Mouse (Mus musculus) heart, embryonic 11.5 days (tissue): ENCODE results near the gene Lmbrd1. TPM values are rescaled to one million over a fixed set of nuclear protein-coding genes. Genes with fewer than 3 reads are reported as not detected.
A peak's percentile ranks its signal among the peaks of the same experiment; 100 is the strongest.

Experiments used
- ATAC-seq: fragments of 200-750 bp; cut with Nextera tagmentation; replicated peaks from 2 replicates; pipeline ENCODE4 v1.8.0; 2017; ENCODE audit warnings: moderate library complexity; ENCODE audit not compliant: insufficient number of reproducible peaks, low FRiP score, low TSS enrichment
- H3K27ac ChIP-seq: fragments of 300-500 bp; sonication (generic); 2 replicates; pipeline ENCODE4 v1.5.1; 2014; ENCODE audit warnings: mild to moderate bottlenecking, low read depth, low read length
- H3K27me3 ChIP-seq: fragments of 300-500 bp; sonication (generic); 2 replicates; pipeline ENCODE4 v1.6.1; 2014; ENCODE audit warnings: mild to moderate bottlenecking, low read length, mixed read lengths; ENCODE audit not compliant: control insufficient read depth, insufficient read depth
- H3K36me3 ChIP-seq: fragments of 300-500 bp; sonication (generic); 2 replicates; pipeline ENCODE4 v1.6.1; 2014; ENCODE audit warnings: mild to moderate bottlenecking, low read length, moderate library complexity, mixed read lengths; ENCODE audit not compliant: control insufficient read depth, insufficient read depth
- H3K4me1 ChIP-seq: fragments of 300-500 bp; sonication (generic); 2 replicates; pipeline ENCODE4 v1.6.1; 2014; ENCODE audit warnings: low read length; ENCODE audit not compliant: control insufficient read depth, insufficient read depth
- H3K4me2 ChIP-seq: fragments of 300-500 bp; sonication (generic); 2 replicates; pipeline ENCODE4 v1.6.1; 2014; ENCODE audit warnings: mild to moderate bottlenecking, moderate library complexity
- H3K4me3 ChIP-seq: fragments of 300-500 bp; sonication (generic); 2 replicates; pipeline ENCODE4 v1.5.1; 2014; ENCODE audit warnings: low read depth, low read length
- H3K9ac ChIP-seq: fragments of 300-500 bp; sonication (generic); 2 replicates; pipeline ENCODE4 v1.6.1; 2014; ENCODE audit warnings: mild to moderate bottlenecking, low read depth, low read length, moderate library complexity
- H3K9me3 ChIP-seq: fragments of 300-500 bp; sonication (generic); replicated peaks from 2 replicates; pipeline ENCODE4 v1.6.1; 2016; ENCODE audit warnings: low read length; ENCODE audit not compliant: control insufficient read depth
- WGBS: fragments of 180-500 bp; shearing (Covaris S2); extraction: QIAGEN DNeasy Blood & Tissue Kit; methylation state at CpG from one replicate; pipeline ENCODE4 v1.1.7; 2014; ENCODE audit not compliant: insufficient replicate concordance; 5-methylcytosine and 5-hydroxymethylcytosine counted together
- polyA plus RNA-seq: library from polyadenylated mRNA; unstranded; fragments of >200 nt; fragmentation: Nextera tagmentation; extraction: Ambion mirVana; gene quantifications from 2 replicates; pipeline ENCODE4 v1.2.1, GENCODE M21; 2014

Gene Lmbrd1
- polyA plus RNA-seq, 1 experiment from 2014 or later: 21.9 TPM

DNA sequence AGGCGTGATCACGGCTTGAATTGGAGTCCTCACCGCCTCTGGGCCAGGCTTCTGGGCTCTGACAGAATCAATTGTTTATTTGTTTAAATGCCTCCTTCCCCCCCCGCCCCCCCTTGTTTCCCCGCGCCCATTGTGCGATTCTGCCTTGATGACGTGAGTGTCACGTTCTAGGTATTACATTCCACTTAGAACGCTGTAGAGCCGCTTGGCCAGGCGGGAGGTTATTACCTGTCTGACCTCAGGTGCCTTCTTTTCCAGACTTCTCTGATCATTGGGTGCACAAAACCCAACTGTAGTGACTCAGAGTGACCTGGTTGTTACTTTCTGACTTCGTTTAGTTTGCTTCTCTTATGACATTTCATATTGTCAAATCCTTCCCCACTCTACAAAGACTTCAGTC lies 641 bp downstream of the Lmbrd1 start:
- peak overlapping the region; percentile 76; the same call in 1 of the 2 replicates for H3K27ac ChIP-seq
- no peaks in the 10 kb centered on the region for H3K27me3 ChIP-seq
- no peaks in the 10 kb centered on the region for H3K9me3 ChIP-seq
- peak overlapping the region; percentile 79 for H3K4me3 ChIP-seq
- peak overlapping the region; percentile 75 for H3K9ac ChIP-seq
- ATAC-seq: no peak
- whole genome bisulfite sequencing: 2% methylated on average over 12 of the region's 13 CpGs
- H3K36me3 ChIP-seq: no peaks in the 10 kb centered on the region
- peaks cover 6% of the 10 kb centered on the region; the same call in 1 of the 2 replicates for H3K4me1 ChIP-seq
- H3K4me2 ChIP-seq: peak overlapping the region; percentile 79

DNA sequence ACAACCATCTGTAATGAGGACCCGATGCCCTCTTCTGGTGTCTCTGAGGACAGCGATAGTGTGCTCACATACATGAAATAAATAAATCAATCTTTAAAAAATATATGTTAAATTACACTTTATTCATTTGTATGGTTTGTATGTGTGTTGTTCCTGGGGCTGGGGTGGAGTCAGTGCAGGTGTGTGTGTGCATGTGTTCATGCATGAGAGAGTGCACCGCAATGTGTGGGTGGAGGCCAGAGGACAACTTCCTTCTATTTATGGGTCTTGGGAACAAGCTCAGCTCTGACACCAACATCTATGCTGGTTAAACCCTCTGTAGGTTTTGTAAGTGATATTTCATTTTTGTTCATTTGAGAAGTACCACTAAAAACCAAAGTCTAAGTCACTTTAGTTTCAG lies 2.6 kb downstream of the Lmbrd1 start:
- 99% methylated on average over 3 of the region's 3 CpGs for WGBS
- no peak overlapping the region for H3K4me2 ChIP-seq
- no peaks in the 10 kb centered on the region for H3K27me3 ChIP-seq
- H3K27ac ChIP-seq: no peak overlapping the region
- ATAC-seq: no peak
- no peaks in the 10 kb centered on the region; the same call in 1 of the 2 replicates for H3K36me3 ChIP-seq
- H3K9ac ChIP-seq: no peak overlapping the region
- H3K4me1 ChIP-seq: peaks cover 6% of the 10 kb centered on the region; the same call in 1 of the 2 replicates
- no peaks in the 10 kb centered on the region for H3K9me3 ChIP-seq
- H3K4me3 ChIP-seq: no peak overlapping the region

DNA sequence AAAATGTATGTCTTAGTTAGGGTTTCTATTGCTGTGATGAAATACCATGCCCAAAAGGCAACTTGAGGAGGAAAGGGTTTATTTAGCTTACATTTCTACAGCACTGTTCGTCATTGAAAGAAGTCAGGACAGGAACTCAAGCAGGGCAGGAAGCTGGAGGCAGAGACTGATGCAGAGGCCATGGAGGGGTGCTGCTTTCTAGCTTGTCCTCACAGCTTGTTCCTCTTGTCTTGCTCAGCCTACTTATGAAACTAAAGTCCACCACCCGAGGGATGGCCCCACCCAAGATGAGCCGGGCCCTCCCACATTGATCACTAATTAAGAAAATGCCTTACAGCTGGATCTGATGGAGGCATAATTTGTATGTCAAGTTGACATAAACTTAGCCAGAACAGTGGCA lies 3.5 kb downstream of the Lmbrd1 start:
- 76% methylated on average over 3 of the region's 3 CpGs for WGBS
- no peak overlapping the region for H3K9ac ChIP-seq
- no peak overlapping the region for H3K27ac ChIP-seq
- H3K9me3 ChIP-seq: no peaks in the 10 kb centered on the region
- no peak overlapping the region for H3K4me3 ChIP-seq
- no peak overlapping the region for H3K4me2 ChIP-seq
- H3K4me1 ChIP-seq: peaks cover 6% of the 10 kb centered on the region; the same call in 1 of the 2 replicates
- no peaks in the 10 kb centered on the region for H3K27me3 ChIP-seq
- no peaks in the 10 kb centered on the region; the same call in 1 of the 2 replicates for H3K36me3 ChIP-seq
- ATAC-seq: no peak

DNA sequence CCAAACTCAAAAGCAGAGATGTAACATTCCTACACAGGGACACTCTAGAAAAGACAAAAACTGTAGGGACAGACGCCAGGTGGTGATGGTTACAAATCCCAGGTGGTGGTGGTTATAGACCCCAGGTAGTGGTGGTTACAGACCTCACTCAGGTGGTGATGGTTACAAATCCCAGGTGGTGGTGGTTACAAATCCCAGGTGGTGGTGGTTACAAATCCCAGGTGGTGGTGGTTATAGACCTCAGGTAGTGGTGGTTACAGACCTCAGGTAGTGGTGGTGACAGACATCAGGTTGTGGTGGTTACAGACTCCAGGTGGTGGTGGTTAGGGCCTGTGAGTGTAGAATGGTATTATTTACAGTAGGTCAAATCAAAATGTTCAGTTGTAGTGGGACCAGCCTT lies 5.5 kb downstream of the Lmbrd1 start:
- Histone ChIP-seq H3K4me2 (no peak overlapping the region), H3K4me1 (peaks cover 6% of the 10 kb centered on the region; the same call in 1 of the 2 replicates), H3K36me3 (peaks cover 4% of the 10 kb centered on the region), H3K27ac (no peak overlapping the region), H3K9ac (no peak overlapping the region), H3K9me3 (no peaks in the 10 kb centered on the region), H3K4me3 (no peak overlapping the region), H3K27me3 (no peaks in the 10 kb centered on the region)
- WGBS: 77% methylated on average over 1 of the region's 1 CpGs
- ATAC-seq: peak; percentile 98

DNA sequence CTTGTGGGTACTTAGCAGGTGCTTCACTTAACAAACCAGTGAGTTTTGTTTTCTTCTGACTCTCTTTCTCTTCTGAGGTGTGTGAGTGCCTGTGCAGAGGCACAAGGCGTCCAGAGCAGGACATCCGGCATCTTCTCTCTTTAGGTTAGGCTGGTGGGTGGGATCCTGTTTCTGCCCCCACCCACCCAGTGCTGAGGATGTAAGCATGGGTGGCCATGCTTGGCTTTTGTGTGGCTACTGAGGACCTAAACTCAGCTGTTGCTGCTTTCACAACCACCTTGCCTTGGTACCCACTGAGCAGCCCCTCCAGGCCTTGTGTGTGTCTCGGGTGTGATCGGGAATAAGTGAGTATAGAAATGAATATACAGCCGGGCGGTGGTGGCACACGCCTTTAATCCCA lies 7.2 kb downstream of the Lmbrd1 start:
- no peak overlapping the region for H3K4me2 ChIP-seq
- peaks cover 4% of the 10 kb centered on the region for H3K36me3 ChIP-seq
- no peaks in the 10 kb centered on the region for H3K27me3 ChIP-seq
- no peak overlapping the region for H3K27ac ChIP-seq
- WGBS: 86% methylated on average over 7 of the region's 7 CpGs
- H3K4me1 ChIP-seq: no peaks in the 10 kb centered on the region
- H3K4me3 ChIP-seq: no peak overlapping the region
- no peak overlapping the region for H3K9ac ChIP-seq
- no peaks in the 10 kb centered on the region for H3K9me3 ChIP-seq
- no peak for ATAC-seq

DNA sequence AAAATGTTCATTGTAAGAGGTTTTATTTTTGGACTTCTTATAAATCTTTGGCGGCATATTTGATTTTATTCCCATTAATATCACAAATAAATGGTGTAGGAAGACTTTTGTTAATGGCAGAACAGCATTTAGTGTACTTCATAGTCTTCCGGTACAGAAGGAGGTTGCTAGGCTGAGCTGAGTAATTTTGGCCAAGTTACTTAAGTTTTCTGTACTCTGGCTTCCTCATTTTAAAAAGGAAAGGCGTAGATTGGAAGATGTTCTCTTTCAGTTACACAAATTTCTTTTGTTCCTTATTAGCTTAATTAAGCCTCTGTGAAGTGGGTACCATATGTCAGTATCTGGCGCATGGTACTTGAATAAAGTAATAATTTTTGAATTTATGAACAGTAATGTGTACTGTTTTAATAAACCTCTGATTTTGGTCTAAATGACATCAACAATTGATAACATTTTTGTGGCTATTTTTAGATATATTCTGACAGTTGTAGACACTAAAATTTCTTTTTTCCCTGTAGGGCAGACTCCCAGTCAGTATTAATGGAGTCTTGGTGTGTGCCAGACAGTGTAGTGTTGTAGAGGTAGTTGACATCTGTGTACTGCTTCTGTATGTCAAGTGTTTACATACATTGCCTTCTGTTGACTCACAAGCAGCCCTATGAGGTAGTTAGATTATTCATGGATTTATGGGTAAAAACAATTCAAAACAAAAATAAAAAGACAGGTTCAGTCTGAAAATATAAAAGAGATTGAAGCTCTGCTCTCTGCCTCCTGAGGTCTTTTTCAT lies 8.0 kb downstream of the Lmbrd1 start:
- no peaks in the 10 kb centered on the region for H3K27me3 ChIP-seq
- no peak overlapping the region for H3K4me2 ChIP-seq
- no peak overlapping the region for H3K4me3 ChIP-seq
- no peak overlapping the region for H3K27ac ChIP-seq
- H3K4me1 ChIP-seq: no peaks in the 10 kb centered on the region
- no peak for ATAC-seq
- H3K9ac ChIP-seq: no peak overlapping the region
- H3K36me3 ChIP-seq: peaks cover 4% of the 10 kb centered on the region
- 93% methylated on average over 4 of the region's 4 CpGs for WGBS
- H3K9me3 ChIP-seq: no peaks in the 10 kb centered on the region

DNA sequence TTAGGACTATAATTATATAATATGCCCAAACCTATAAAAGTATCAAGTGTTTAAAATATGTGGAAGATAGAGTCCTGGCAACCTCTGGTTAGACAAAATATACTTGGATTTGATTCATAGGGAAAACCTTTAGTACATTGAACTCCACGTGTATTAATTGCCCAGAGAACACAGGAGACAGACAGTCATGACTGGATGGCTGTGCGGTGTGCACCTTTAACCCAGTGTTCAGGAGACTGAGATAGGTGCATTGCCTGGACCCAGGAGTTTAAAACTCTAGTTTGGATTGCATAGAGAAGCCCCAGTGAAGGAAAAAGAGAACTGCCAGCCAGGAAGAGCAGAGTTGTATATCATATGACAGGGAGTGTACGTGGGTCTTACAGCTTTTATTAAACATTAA lies 19.2 kb downstream of the Lmbrd1 start:
- 0 out of 2 replicates have a peak, but pooled peaks cover 5% of the 10 kb centered on the region for H3K4me1 ChIP-seq
- H3K9me3 ChIP-seq: no peaks in the 10 kb centered on the region
- H3K4me3 ChIP-seq: no peak overlapping the region
- H3K27me3 ChIP-seq: no peaks in the 10 kb centered on the region
- H3K36me3 ChIP-seq: no peaks in the 10 kb centered on the region
- H3K4me2 ChIP-seq: no peak overlapping the region
- H3K9ac ChIP-seq: no peak overlapping the region
- no peak for ATAC-seq
- no peak overlapping the region for H3K27ac ChIP-seq
- 87% methylated on average over 3 of the region's 3 CpGs for WGBS

DNA sequence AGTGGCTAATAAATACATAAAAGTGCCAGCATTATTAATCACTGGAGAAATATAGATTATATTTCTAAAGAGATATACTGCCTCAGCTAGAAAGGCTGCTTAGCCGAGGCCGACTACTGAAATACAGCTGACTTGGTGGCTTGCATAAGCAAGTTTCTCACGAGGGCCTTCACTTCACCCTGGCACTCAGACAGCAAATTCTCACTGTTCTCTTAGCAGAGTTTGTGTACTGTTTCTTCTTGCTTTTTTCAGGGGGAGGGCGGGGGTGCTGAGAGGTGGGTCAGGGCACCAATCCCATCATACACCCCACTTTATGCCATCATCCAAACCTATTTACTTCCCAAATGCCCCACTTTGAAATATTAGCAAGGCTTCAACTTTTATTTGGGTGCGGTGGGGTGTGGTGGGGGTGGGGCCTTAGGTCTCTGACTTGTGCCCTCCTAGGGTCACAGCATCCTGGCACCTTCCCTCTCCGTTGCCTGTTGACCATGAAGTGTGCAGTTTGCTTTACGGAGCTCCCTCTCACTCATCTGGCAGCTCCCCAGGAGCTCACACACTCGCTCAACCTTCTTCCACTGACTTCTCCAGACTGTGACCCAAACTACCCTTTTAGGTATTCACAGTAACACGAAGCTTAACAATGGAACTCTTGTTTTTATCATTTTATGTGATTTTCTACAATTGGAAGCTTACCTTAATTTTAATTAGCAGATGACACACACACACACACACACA lies 19.9 kb downstream of the Lmbrd1 start:
- Histone ChIP-seq H3K36me3 (no peaks in the 10 kb centered on the region), H3K9ac (no peak overlapping the region), H3K9me3 (no peaks in the 10 kb centered on the region), H3K27me3 (no peaks in the 10 kb centered on the region), H3K27ac (no peak overlapping the region), H3K4me2 (no peak overlapping the region), H3K4me1 (0 out of 2 replicates have a peak, but pooled peaks cover 5% of the 10 kb centered on the region), H3K4me3 (no peak overlapping the region)
- 73% methylated on average over 9 of the region's 9 CpGs for WGBS
- no peak for ATAC-seq
